Mouse (Mus musculus) liver, adult (tissue): Measurements from ENCODE around the gene Dido1.

ENCODE experiments used
- GATA4 ChIP-seq: IDR thresholded peaks from 2 replicates; pipeline ENCODE4 v1.6.1; 2014; ENCODE audit warnings: mild to moderate bottlenecking, low read length; ENCODE audit not compliant: insufficient replicate concordance

Dido1 gene

GRCm38 (mm10) chr2:180659353-180660150 is 50.2 kb downstream of the Dido1 start:
- no peak for TF ChIP-seq GATA4

GRCm38 (mm10) chr2:180658381-180658780 is 51.4 kb downstream of the Dido1 start:
- TF ChIP-seq GATA4: no peak

- TF ChIP-seq GATA4: no peak
Measured at GRCm38 (mm10) chr2:180657394-180658013, 52.3 kb downstream of the Dido1 start.

GRCm38 (mm10) chr2:180655150-180655549 is 54.6 kb downstream of the Dido1 start:
- no peak for TF ChIP-seq GATA4

- no peak for TF ChIP-seq GATA4
Measured at GRCm38 (mm10) chr2:180654666-180655065, 55.1 kb downstream of the Dido1 start.

- no peak for TF ChIP-seq GATA4
Measured at GRCm38 (mm10) chr2:180646841-180647240, 63.0 kb downstream of the Dido1 start.

GRCm38 (mm10) chr2:180643626-180644025 is 66.2 kb downstream of the Dido1 start:
- no peak for TF ChIP-seq GATA4

GRCm38 (mm10) chr2:180642555-180643260 is 67.1 kb downstream of the Dido1 start, which contains the start of gene Tcfl5:
Gene Tcfl5, minus strand, starts transcription at chr2:180642708.
- TF ChIP-seq GATA4: no peak

GRCm38 (mm10) chr2:180641576-180642554 is 67.9 kb downstream of the Dido1 start:
- TF ChIP-seq GATA4: no peak

GRCm38 (mm10) chr2:180611882-180612281 is 97.9 kb downstream of the Dido1 start:
- TF ChIP-seq GATA4: no peak

- no peak for TF ChIP-seq GATA4
Measured at GRCm38 (mm10) chr2:180610283-180610682, 99.5 kb downstream of the Dido1 start.
